Mouse (Mus musculus) layer of hippocampus, postnatal 14 days (tissue): ENCODE measurements around the gene Gm26661. TPM values are rescaled to one million over a fixed set of nuclear protein-coding genes. Genes with fewer than 3 reads are reported as not detected.

Source experiments
- DNase-seq, 2 experiments: peaks; one replicate each; pipeline ENCODE4 v3.0.0; 2021 to 2022; ENCODE audit warnings: low spot score in 2 of 2, mixed read lengths in 1 of 2
- total RNA-seq, 2 experiments: library from RNA; stranded (reverse); gene quantifications; 2 replicates each; pipeline ENCODE4 v1.2.3; 2021

Gene Gm26661
- total RNA-seq, 2 experiments from 2014 or later = not detected

DNA sequence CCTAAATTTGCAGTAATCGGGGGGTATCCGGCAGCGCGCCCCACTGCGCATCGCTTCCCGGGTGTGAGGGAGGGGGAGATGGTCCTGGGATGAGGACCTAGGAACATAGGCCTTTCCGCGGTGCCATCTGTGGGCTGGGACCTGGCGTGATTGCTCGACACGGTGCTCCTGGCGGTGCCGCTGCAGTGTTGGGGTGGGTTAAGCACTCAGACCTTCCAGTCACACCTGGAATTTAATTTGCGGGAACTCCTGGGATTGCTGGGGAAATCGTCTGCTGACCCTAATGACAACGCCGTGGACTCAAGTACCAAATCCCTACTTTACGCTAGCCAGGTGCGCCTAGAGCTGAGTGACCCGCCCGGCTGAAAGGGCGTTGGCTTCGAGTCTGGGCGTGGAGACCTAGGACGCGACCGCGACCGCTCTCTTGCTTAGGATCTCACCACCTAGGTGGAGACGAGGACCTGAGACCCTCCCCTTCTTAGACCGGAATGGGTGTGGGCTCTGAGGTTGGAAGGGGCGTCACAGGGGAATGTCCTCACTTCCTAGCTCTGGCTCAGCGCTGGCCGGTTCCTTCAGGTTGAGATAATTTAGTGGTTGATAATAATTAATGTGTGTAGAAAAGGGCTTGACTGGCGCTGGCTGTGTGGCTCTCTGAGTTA is 27.2 kb downstream of the Gm26661 start:
- no peak for DNase-seq

DNA sequence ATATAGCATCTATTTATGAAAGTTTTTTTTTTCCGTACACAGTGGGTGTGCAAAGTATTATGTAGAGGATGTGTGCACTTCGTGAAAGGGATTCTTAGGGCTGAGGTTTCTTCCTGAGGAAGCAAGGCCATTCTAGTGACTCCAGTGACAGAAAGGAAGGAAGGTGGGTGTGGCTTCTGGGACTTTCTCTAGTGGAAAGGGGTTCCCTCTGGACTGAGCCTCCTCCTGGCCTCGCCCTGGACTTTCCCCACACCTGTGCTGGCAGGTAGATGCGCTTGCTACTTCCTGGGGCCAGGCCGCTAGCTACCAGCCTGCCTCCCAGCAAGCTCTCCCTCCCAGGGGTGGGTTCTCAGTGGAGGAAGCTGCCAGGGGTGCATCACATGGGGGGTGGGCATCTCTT is 28.1 kb downstream of the Gm26661 start:
- DNase-seq = no peak

DNA sequence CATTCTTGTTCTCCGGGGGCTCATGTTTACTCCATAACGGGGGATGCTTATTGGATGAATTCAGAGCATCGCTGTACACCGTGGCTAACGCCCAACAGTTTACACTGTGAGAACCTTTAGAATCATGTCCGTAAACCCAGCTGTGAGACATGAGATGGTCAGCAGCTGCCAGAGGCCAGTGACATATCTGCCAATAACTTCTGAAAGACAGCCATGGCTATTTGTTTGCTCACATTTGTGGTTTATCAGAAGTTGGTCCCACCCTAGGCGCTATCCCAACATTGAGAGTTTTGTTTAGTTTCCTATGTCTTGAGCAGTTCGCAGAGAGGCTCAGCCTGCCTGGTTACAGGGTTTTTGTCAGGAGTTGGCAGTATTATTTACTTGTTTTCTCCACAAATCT is 30.0 kb downstream of the Gm26661 start:
- no peak for DNase-seq

DNA sequence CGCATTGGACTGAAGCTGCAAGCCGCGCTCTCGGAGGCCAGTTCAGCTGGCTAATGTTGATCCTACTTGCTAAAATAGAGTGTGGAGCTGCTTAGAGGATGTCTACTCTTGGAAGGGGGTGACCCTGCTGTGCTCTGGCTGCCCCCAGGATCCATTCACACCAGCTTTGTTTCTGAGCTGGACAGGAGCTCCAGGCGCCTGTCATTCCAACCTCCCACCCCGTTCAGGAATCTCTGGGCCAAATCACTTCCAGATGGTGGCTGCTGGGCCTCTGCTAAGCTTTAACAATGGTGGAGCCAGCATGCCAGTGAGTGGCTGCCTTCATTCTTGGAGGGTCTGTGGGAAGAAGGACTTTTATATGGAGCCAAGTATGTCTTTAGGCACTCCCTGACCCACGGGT is 31.3 kb downstream of the Gm26661 start:
- no peak for DNase-seq

DNA sequence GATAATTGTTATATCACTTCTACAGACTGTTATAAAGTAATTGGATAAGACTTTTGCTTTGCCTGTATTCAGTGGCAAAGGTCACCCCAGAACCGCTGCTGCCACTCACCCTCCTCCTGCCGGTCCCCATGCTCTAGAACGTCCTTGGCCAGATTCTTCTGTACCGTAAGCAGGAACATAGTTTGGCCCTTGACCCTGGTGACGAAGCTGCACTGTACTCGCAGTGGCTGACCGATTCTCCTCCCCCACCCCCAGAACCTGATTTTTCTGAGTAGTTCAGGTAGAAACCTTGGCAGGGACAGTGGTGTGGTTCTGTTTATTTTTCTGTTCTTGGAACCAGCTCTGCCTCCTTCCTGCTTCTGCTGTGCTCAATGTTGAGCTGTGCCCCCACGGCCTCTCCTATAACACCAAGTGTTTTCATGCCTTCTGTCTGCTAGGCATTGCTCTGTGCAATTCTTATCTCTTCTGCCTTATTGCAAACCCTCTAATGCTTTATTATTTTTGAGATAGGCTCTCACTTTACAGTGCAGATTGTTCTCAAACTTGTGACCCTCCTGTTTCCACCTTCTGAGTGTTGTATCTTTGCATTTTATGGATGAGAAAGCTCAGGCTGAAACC is 33.4 kb downstream of the Gm26661 start:
- no peak for DNase-seq

DNA sequence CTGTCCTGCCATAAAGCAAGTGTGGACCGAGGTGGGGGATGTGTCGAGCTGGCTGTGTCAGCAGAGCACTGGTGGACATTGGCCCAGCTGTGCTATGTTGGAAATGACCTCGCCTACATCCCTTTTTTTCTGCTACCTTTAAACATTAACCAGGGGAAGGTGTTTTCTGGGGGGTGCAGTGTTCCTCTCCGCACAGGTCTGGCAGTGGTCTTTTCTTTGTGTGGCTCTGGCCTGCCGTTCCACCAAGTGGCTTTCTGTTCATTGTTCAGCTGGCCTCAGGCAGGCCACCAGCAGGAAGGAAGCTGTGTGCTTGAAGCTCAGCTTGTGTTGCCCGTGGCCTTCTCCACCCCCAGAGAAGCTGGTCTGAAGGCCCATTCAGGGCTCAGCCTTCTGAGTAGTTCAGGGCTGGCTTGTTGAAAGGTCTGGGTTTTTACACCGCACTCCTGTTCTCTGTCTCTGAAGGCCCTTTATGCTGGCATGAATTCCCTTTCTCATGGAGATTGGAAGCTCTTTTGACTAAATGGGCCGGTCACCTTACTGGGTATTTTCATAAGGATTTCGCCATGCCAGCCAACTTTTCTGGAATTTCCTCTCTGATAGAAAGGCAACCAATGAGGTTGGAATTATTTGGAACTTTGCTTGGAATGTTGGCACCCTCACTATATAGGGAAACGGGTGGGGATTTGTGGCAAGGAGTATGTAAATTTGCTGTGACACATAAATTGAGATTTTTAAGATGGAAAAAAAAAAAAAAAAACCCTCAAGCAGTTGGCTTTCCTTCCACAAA is 35.0 kb downstream of the Gm26661 start:
- DNase-seq = no peak

DNA sequence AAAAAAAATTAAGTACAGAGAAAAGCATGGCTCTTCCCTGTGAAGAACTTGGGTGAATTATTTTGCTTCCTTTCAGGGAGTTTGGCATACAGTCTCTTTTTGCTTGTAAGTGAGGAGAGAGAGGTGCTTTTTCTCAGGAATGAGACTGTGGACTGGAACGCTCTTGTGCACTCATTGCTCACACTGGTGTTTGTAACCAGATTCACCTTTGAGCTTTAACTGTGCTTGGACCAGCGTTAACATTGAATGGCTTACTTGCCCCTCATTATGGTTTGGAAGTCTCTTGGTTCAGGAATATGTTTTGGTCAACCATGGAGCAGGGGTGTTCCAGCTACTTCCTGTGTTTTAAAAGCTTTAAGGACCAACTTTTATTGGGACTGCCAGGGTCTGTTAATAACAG is 37.8 kb downstream of the Gm26661 start:
- no peak for DNase-seq

DNA sequence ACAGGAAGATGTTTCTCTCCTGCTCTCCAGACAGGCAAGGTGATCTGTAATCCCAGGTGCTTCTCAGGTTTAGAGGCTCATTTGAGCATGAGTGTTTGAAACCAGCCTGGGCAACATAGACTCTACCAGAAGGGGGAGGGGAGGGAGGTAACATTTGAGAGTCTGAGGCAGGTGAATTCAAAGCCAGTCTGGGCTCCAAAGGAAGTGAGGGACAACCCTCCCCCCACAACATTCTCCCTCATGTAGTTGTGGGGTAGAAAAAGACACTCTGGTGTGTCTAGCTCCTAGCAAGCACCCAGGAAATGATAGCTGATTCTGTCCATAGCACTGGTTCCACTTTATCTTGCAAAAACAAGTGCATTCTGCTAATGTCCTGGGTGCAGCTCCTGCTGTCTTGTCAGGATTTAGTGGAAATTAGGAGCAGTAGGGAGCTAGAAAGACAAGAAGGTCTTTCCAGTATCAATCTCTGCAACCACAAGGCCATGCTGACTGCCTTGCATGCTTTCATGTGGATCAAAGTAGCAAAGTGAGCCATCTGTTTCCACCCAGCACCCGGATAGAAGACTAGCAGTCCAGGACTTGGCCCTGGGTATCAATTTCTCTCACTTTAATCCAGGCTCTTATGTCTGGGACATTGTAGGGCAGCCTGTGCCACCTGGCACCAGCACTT is 40.5 kb downstream of the Gm26661 start:
- no peak for DNase-seq

DNA sequence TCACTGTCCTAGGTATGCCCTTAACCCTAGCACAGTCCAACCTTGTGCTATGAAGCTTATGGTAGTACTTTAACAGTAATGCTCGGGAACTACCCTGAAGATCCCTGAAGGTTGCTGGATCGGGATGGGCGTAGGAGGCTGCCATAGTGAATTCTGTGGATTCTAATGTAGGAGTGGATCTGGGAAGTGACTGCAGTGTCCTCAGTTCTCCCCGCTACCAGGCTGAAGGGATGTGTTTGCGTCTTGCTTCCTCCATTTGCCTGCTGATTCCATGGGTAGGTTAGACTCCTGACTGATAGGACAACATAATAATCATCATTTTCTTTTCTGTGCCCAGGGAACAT is 41.0 kb downstream of the Gm26661 start:
- DNase-seq = no peak

DNA sequence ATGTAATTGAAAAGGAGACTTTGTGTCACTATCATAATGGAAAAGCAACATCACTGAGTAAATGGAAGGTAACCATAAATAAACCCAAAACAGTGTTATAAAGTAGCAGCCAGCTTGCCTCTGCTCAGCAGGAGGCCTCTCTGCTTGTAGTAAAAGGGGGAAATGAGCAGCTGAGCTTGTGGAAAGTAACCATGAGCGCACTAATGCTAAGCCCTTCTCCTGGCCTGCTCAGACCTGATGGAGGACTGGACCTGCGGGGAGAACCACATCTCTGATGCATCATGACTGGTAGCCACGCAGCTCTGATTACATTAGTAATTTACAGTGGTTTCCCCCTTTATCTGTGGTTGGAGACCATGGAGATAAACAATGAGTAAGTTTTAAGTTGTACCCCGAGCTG is 42.1 kb downstream of the Gm26661 start:
- no peak for DNase-seq

DNA sequence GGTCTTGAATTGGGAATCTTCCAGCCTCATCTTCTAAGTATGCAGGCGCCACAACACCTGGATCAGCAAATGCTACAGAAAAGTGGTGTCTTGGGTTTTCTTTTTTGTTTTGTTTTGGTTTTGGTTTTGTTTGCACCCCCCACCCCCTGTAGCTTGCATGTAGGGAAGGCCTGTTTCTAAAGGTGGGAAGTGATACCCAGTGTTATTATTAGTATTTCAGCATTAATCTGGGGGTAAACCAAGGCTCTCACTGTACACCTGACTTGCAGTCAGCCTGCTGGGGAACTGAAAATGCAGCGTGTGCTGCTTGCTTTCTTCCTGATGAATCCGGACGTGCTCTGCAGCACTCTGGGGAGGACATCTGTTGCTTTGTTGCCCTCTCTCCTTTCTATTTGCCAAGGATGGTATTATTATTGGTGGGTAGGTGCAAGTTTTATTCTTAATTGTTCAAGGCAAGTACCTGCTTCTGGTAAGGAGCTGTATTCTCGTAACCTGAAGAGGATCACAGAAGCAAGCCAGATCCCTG is 47.2 kb downstream of the Gm26661 start:
- no peak for DNase-seq

DNA sequence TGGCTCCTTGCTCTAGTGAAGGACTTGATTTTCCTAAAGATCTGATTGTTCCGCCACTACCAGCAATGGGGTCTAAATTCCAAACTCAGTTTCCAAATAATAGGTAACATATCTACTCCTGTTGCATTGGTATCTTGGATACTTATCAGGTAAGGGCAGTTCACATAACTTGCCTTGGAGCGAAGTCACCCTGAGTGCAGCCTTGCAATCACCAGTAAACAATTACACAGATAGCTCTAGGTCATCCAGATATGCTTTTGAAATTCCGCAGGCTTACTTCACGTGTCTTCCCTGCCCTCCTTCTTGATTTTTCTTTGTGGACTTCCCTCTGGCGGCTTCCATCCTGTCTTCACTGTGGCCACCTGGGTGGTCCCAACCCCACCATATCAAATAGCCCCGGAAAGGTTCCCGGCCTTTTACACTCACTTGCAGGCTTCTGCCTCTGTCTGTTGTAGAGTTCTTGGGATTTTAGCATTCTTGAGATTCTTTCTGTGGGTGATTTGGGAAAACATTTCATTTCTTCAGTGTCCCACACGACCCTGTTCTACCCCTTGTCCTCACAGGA is 48.6 kb downstream of the Gm26661 start:
- DNase-seq = no peak

Other genes with a start within 250 kb of the Gm26661 start
- gene Gm3558, start 223.0 kb upstream of the Gm26661 start, total RNA-seq = 10 to 100 TPM; 10.9 to 12.5 TPM
- not detected for gene Gm10338, start 196.0 kb upstream of the Gm26661 start, total RNA-seq
- gene Gm10128, start 147.6 kb upstream of the Gm26661 start, total RNA-seq = not detected
- gene Flnb, start 26.4 kb downstream of the Gm26661 start, total RNA-seq = 10 to 100 TPM; 35.7 to 78.7 TPM
- gene Gm45521, start 165.7 kb downstream of the Gm26661 start, total RNA-seq = not detected
- gene Dnase1l3, start 203.0 kb downstream of the Gm26661 start, total RNA-seq = not detected
- 10 to 100 TPM; 61.4 to 61.8 TPM for gene Abhd6, start 211.3 kb downstream of the Gm26661 start, total RNA-seq